Mouse (Mus musculus): ENCODE measurements around the gene Pafah2.

- TF ChIP-seq CTCF (IDR thresholded peaks at IDR 0.05; ENCODE audit: low read depth) (no peak), EP300 (IDR thresholded peaks at IDR 0.05; ENCODE audit: low read depth) (no peak)
Measured at GRCm38 (mm10) chr4:134467435-134468214, 71.5 kb downstream of the Pafah2 start.
